Mouse (Mus musculus): ENCODE data around the gene Perm1. TPM values are rescaled to one million over a fixed set of nuclear protein-coding genes. Genes with fewer than 3 reads are reported as not detected.

Perm1 gene
- polyA plus RNA-seq, 1 experiment from 2014 or later: 0.06 TPM

DNA sequence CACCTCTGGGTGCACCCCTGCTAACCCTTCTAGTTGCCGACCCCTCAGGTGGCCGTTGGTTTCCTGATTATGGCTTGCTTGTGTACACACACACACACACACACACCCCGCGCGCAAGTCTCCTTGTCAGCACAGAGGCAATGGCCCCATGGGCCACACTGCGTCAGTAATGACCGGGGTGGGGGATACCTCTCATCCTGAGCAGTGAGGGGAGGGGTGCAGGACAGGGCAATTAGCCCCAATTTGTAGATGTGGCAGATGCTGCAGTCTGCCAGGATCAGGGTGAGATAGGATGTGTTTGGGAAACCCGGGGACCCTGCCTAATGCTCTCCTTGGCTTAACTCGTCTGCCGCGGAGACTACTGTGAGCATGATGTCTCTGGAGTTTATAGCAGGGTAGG, 33.9 kb downstream of the Perm1 start:
- Histone ChIP-seq H3K27ac (no peak overlapping the region), H3K4me3 (ENCODE audit: inconsistent target) (no peak overlapping the region), H3K79me2 (ENCODE audit: inconsistent target) (no peaks in the 10 kb centered on the region), H3K36me3 (ENCODE audit: inconsistent target) (peaks cover 38% of the 10 kb centered on the region)
- WGBS (ENCODE audit: missing documents): 75% methylated on average over 11 of the region's 11 CpGs

- 82% methylated on average over 6 of the region's 8 CpGs for WGBS (ENCODE audit: missing documents)
- Histone ChIP-seq H3K4me3 (ENCODE audit: inconsistent target) (no peak overlapping the region), H3K79me2 (ENCODE audit: inconsistent target) (no peaks in the 10 kb centered on the region), H3K36me3 (ENCODE audit: inconsistent target) (peaks cover 25% of the 10 kb centered on the region), H3K27ac (no peak overlapping the region)
Observed at GRCm38 (mm10) chr4:156251081-156251480, 35.4 kb downstream of the Perm1 start.

GRCm38 (mm10) chr4:156252140-156252539, 36.5 kb downstream of the Perm1 start:
- no peak overlapping the region for H3K4me3 ChIP-seq (ENCODE audit: inconsistent target)
- WGBS (ENCODE audit: missing documents): 65% methylated on average over 7 of the region's 7 CpGs
- H3K27ac ChIP-seq: no peak overlapping the region

DNA sequence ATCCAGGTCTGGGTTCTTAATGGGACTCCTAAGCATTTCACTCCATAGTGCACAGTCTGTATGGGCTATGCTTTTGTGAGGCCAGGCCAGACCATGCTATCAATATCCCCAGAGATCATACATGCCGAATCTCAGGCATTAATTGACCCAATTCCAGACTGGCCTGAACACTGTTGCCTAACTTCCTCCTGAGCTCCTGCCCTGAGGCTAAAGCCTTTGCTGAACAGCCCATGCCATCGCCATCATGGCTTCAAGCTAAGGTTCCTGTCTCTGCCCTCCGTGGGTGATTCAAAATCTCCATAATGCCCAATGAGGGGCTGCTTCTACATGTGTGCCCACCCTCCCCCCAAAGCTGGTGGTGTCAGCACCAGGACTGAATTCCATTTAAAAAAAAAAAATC, 37.0 kb downstream of the Perm1 start:
- Histone ChIP-seq H3K79me2 (ENCODE audit: inconsistent target) (no peaks in the 10 kb centered on the region), H3K36me3 (ENCODE audit: inconsistent target) (peaks cover 11% of the 10 kb centered on the region), H3K4me3 (ENCODE audit: inconsistent target) (no peak overlapping the region), H3K27ac (no peak overlapping the region)
- WGBS (ENCODE audit: missing documents): 18% methylated on average over 3 of the region's 3 CpGs

More at GRCm38 (mm10) chr4:156252140-156252539, 36.5 kb downstream of the Perm1 start:
- Histone ChIP-seq H3K79me2 (ENCODE audit: inconsistent target) (no peaks in the 10 kb centered on the region), H3K36me3 (ENCODE audit: inconsistent target) (peaks cover 15% of the 10 kb centered on the region)

DNA sequence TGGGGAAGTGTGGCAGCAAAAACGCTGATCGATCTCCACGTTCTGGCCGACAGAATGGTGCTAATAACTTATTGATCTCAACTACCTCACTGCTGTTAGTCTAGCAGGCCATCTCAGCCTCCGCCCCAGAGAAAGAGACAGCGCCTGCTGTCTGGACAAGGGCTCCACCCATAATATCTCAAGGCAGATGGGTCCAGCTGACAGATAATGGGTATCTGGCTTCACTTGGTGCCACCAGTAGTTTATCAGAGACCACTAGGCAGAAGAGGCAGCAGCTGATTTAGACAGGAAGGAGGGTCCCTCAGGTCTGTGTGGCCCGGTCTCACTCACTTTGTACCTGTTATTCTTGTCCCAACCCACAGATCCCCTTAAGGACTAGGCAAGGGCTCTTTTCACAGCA, 37.4 kb downstream of the Perm1 start:
- no peaks in the 10 kb centered on the region for H3K79me2 ChIP-seq (ENCODE audit: inconsistent target)
- H3K4me3 ChIP-seq (ENCODE audit: inconsistent target): no peak overlapping the region
- H3K27ac ChIP-seq: no peak overlapping the region
- WGBS (ENCODE audit: missing documents): 42% methylated on average over 7 of the region's 7 CpGs
- H3K36me3 ChIP-seq (ENCODE audit: inconsistent target): peaks cover 6% of the 10 kb centered on the region

GRCm38 (mm10) chr4:156254361-156255077, 38.9 kb downstream of the Perm1 start:
- H3K79me2 ChIP-seq (ENCODE audit: inconsistent target): no peaks in the 10 kb centered on the region
- WGBS (ENCODE audit: missing documents): 21% methylated on average over 27 of the region's 30 CpGs
- no peaks in the 10 kb centered on the region for H3K36me3 ChIP-seq (ENCODE audit: inconsistent target)
- no peak overlapping the region for H3K27ac ChIP-seq
- H3K4me3 ChIP-seq (ENCODE audit: inconsistent target): no peak overlapping the region

- H3K4me3 ChIP-seq (ENCODE audit: inconsistent target): no peak within 1 kb of the TSS
- no peaks in the 10 kb centered on the region for H3K36me3 ChIP-seq (ENCODE audit: inconsistent target)
- WGBS (ENCODE audit: missing documents): 13% methylated on average over 26 of the region's 26 CpGs
- no peak within 1 kb of the TSS for H3K27ac ChIP-seq
- H3K79me2 ChIP-seq (ENCODE audit: inconsistent target): no peaks in the 10 kb centered on the region
Observed at GRCm38 (mm10) chr4:156255078-156255839, 39.6 kb downstream of the Perm1 start, which contains the start of gene Samd11. Gene Samd11, minus strand, starts transcription at chr4:156255657.

Other genes starting within 250 kb of the Perm1 start
- gene B3galt6, start 223.2 kb upstream of the Perm1 start, polyA plus RNA-seq (2018): 1.4 to 6.1 TPM (median 2.9 TPM) in 3 replicates
- 261 to 438 TPM (median 289 TPM) in 3 replicates for gene Sdf4, start 223.0 kb upstream of the Perm1 start, polyA plus RNA-seq (2018)
- gene Tnfrsf4, start 202.0 kb upstream of the Perm1 start, polyA plus RNA-seq (2018): 0.47 to 0.95 TPM (median 0.93 TPM) in 3 replicates
- gene Tnfrsf18, start 189.7 kb upstream of the Perm1 start, polyA plus RNA-seq (2018): 0.29 to 0.30 TPM in 2 of 3 replicates, not detected in the other
- gene Ttll10, start 156.5 kb upstream of the Perm1 start, polyA plus RNA-seq (2018): not detected in 3 replicates
- gene 9430015G10Rik, start 105.9 kb upstream of the Perm1 start, polyA plus RNA-seq (2018): 3.9 to 7.6 TPM (median 5.1 TPM) in 3 replicates
- not detected in 3 replicates for gene Rnf223, start 85.4 kb upstream of the Perm1 start, polyA plus RNA-seq (2018)
- 3.3 to 10.5 TPM (median 7.2 TPM) in 3 replicates for gene Agrn, start 18.4 kb upstream of the Perm1 start, polyA plus RNA-seq (2018)
- gene Isg15, start 15.1 kb upstream of the Perm1 start, polyA plus RNA-seq (2018): 62.5 to 462 TPM (median 183 TPM) in 3 replicates
- gene AW011738, start 12.6 kb upstream of the Perm1 start, polyA plus RNA-seq (2018): 0.53 to 3.8 TPM (median 0.88 TPM) in 3 replicates
- 16.9 to 22.6 TPM (median 18.8 TPM) in 3 replicates for gene Plekhn1, start 19.0 kb downstream of the Perm1 start, polyA plus RNA-seq (2018)
- gene Noc2l, start 20.1 kb downstream of the Perm1 start, polyA plus RNA-seq (2018): 52.2 to 93.1 TPM (median 59.9 TPM) in 3 replicates
- gene Samd11, start 39.8 kb downstream of the Perm1 start, polyA plus RNA-seq (2018): 0.09 to 0.43 TPM in 2 of 3 replicates, not detected in the other
- not detected in 3 replicates for gene Vmn2r-ps159, start 115.2 kb downstream of the Perm1 start, polyA plus RNA-seq (2018)

Data from macrophage (primary cell).